Mouse (Mus musculus) induced T-regulatory cell, adult 2 months (primary cell): ENCODE results near the gene Olfr1122.
"Not testable (repeated sequence)": the region's sequence is repeated elsewhere in the genome, so short reads cannot be mapped to it uniquely, and the experiment has no call there.

ENCODE experiments used
- DNase-seq: peaks from one replicate; pipeline ENCODE4 v3.0.0-alpha.2; 2012; ENCODE audit warnings: low read depth

Olfr1122 gene

DNA sequence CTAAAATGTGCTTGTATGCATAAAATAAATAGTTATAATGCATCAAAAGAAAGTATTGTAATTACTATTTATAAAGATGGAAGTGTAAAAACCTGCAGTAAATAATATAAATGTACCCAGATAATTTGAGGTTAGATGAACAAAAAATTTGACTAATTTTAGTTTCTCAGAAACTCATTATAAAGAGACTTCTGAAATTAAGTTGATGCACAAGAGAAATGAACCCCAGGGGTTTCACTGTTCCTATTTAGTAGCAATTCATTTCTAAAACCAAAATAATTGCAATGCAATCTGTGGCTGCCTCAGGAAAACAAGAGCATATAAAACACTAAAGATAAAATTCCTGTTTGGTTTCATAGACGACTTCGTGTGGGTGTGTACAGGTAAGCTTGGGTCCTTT, at the start of gene Olfr1122:
Olfr1122 (plus strand) TSS at position 301 of the 400 bp plus-strand sequence.
- no peak for DNase-seq

DNA sequence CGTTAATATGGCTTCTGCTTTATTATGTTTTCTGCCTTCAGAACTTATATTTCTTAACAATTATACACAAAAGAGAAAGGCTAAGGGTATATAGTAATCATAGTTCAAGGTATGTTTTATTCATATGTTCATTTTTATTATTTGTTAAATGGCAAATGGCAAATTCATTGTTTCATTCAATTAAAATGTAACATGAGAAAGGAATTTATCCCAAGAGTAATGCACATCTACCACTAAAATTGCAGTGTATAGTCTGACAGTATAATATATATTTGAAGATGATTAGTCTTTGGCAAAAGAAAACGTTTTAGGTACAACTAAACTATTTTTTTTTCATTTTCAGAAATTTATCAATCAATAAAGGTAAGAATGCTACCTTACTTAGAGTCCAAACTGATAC, 31.1 kb upstream of the Olfr1122 start, which contains the start of gene Olfr1120:
Olfr1120 (plus strand) TSS at position 301 of the 400 bp plus-strand sequence.
- DNase-seq, result no peak

DNA sequence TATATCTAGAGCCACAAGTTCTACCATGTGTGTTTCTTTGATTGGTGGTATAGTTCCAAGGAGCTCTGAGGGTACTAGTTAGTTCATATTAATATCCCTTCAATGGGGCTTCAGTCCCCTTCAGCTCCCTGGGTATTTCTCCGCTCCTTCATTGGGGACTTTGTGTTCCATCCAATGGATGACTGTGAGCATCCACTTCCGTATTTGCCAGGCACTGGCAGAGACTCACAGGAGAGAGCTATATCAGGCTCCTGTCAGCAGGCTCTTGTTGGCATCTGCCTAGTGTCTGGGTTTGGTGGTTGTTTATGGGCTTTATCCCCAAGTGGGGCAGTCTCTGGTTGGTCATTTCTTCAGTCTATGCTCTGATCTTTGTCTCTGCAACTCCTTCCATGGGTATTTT, 25.5 kb upstream of the Olfr1122 start:
- not testable (repeated sequence) for DNase-seq

DNA sequence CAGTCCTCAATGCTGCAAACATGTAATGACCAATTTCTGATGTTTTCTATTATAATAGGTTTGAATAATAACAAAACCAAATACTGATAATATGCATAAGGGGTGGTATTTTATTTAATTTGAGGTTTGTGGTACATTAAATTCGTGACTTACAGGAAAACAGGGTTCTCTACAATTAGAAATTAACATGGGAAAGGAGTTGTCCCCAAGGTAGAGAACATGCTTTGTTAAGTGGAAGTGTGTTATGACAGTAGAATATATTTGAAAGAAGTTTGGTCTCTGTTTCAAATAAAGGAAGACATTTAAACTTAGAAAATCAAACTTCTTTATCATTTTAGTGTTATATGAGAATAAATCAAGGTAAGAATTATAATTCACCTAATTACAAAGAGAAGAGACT, 16.1 kb upstream of the Olfr1122 start, which contains the start of gene Olfr1121:
Olfr1121 (plus strand) TSS at position 301 of the 400 bp plus-strand sequence.
- no peak for DNase-seq

DNA sequence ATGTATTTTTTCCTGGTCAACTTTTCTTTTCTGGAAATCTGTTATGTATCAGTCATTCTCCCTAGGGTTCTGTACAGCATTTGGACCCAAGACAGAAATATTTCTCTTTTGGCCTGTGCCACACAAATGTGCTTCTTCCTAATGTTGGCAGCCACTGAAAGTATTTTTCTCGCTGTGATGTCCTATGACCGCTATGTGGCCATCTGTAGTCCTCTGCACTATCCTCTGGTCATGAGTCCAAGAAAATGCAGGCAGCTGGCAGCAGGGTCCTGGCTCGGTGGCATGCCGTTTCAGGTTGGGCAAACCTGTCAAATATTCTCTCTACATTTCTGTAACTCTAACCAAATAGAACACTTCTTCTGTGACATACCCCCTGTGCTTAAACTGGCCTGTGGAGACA, 13.9 kb upstream of the Olfr1122 start:
- DNase-seq, result no peak

DNA sequence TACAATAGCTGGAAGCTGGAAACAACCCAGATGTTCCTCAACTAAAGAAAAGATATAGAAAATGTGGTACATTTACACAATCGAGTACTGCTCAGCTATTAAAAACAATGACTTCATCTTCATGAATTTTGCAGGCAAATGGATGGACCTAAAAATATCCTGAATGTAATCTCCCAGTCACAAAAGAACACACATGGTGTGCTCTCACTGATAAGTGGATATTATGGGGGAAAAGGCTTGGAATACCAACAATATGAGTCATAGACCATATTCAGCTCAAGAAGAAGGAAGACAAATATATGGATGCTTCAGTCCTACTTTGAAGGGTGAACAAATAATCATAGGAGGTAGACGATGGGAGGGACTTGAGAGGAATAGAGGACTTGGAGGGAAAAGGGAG, 1.7 kb upstream of the Olfr1122 start:
- DNase-seq, result no peak

DNA sequence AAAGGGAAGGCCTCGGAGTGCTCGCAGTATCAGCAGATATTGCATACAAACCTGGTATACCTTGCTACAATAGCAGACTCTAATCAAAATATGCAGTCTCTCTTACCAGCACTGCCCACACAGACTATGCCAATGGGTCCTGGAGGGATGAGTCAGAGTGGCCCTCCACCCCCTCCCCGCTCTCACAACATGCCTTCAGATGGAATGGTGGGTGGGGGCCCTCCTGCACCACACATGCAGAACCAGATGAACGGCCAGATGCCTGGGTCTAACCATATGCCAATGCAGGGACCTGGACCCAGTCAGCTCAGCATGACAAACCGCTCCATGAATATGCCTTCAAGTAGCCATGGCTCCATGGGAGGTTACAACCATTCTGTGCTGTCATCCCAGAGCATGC, 8.0 kb downstream of the Olfr1122 start:
- not testable (repeated sequence) for DNase-seq

DNA sequence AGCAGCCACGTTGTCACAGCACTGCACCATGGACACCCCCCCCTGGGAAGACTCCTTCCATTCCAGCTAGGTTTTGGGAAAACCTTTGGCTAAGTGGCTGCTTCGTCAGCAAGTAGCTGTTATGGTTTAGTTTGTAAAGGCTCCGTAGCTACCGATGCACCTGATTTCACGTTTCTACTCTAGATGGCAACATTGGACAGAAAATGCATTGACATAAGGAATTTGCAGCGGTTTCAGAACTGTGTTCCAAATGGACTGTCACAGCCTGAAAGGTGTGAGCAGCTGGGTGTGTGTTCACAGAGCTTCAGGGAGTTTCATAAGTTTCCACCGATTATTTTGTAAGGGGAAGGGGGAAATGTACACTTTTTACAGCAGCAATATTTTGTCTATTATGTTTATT, 9.0 kb downstream of the Olfr1122 start:
- DNase-seq, result not testable (repeated sequence)

DNA sequence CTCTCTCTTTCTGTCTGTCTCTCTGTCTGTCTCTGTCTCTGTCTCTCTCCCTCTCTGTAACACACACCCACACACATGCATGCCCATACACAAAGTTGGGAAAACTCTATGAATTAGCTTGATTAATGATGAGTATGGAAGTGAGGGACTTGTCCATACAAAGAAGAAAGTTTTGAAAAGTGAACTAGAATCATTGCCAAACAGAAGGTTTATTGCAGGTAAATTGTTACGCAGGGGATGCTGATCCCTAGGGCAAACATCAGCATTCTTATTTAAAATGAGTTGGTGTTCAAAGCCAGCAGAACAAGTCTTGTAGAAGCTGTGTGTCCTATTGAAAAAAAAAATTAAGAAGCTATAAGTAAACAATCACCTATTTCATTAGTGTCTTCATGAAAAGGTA, 30.7 kb downstream of the Olfr1122 start, which contains the start of gene Olfr1123:
Olfr1123 (plus strand) TSS at position 301 of the 400 bp plus-strand sequence.
- DNase-seq, result no peak

DNA sequence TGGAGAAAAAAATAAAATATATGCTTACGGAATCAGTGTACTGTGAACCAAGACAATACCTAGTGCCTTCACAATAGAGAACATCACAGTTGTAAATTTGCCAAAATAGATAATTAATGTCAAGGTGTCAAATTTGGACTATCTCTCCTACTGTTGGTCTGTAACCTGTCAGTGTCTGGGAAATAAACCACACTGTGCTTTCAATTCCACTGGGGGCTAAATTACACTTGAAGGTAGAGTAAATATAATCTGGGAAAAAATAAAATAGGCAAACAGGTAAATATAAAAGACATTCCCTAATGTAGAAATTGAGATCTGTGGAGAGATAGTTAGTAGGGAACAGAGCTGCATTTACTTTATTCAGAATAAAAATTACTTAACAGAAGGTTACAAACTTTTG, 44.3 kb downstream of the Olfr1122 start, which contains the start of gene Olfr1124:
Olfr1124 (plus strand) TSS at position 301 of the 400 bp plus-strand sequence.
- DNase-seq, result no peak

DNA sequence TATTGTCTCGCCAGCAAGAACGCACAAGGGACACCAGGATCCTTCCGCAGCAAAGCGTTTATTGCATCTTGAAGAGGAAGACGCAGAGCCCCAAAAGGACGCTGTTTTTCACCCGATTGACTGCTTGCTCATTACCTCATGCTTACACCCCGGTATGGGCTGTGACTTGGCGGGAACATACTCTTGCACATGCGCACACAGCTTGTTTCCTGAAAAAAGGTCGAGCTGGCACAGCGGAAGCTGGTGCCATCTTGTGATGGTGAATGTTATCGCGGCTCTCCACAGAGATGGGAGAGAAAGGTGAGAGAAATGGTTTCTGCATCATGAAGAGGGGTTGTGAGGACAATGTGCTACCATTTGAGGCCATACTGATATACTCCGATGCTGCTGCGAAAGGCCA, 52.1 kb downstream of the Olfr1122 start:
- DNase-seq, result no peak
